Mouse (Mus musculus) stomach, postnatal 0 days (tissue): Measurements from ENCODE around the gene Sugp1.

Source experiments
- CTCF ChIP-seq: IDR thresholded peaks from 2 replicates; pipeline ENCODE4 v1.5.1; 2016; ENCODE audit warnings: antibody characterized with exemption, low read depth, mild to moderate bottlenecking, moderate library complexity
- EP300 ChIP-seq: optimal IDR thresholded peaks from 2 replicates; pipeline ENCODE3; 2016; ENCODE audit warnings: antibody characterized with exemption

DNA sequence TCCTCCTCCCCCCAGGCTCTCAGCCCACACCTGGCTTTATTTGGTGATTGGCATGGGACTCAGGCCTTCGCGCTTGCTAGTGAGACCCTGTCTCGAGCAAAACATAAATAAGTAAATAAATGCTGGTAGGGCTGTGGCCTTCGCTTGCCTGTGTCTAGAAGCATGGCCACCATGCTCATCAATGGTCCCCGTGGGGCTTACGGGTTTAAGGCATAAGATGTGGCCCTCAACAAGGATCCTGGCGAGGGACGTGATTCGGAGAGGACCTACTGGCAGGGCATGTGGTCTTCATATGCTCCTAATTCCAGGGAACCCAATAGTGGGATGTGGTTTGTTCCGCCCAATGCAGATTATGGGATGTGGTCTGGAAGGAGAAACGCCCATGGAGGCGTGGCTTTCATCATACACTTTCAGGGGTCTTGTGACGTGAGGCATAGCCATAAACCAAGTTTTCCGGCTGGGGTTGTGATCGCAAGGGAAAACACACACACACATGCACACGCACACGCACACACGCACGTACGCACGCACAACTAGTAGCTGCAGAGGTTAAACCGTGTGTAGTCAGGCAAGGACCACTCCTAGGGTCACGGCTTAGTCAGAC, 68.7 kb downstream of the Sugp1 start:
- no peak for TF ChIP-seq CTCF
- no peak for TF ChIP-seq EP300
